Mouse (Mus musculus) liver, postnatal 0 days (tissue): ENCODE data around the gene Scamp2. TPM values are rescaled to one million over a fixed set of nuclear protein-coding genes. Genes with fewer than 3 reads are reported as not detected.
A peak's percentile ranks its signal among the peaks of the same experiment; 100 is the strongest.

Source experiments
- ATAC-seq: fragments of 200-750 bp; cut with Nextera tagmentation; 2 replicates; pipeline ENCODE4 v1.8.0; 2017; ENCODE audit warnings: mild to moderate bottlenecking, moderate library complexity
- DNase-seq: peaks from one replicate; pipeline ENCODE4 v3.0.0-alpha.2; 2016
- H3K27ac ChIP-seq: fragments of 300-500 bp; sonication (generic); 2 replicates; pipeline ENCODE4 v1.5.1; 2014; ENCODE audit warnings: antibody characterized with exemption, moderate library complexity, mild to moderate bottlenecking, low read depth
- H3K27me3 ChIP-seq: fragments of 300-500 bp; sonication (generic); 2 replicates; pipeline ENCODE4 v1.6.1; 2014; ENCODE audit warnings: low read length, control low read depth, mixed read lengths; ENCODE audit not compliant: insufficient read depth
- H3K36me3 ChIP-seq: fragments of 300-500 bp; sonication (generic); replicated peaks from 2 replicates; pipeline ENCODE4 v1.6.1; 2014; ENCODE audit warnings: mild to moderate bottlenecking, control low read depth, low read length, moderate library complexity, mixed read lengths; ENCODE audit not compliant: insufficient read depth
- H3K4me1 ChIP-seq: fragments of 300-500 bp; sonication (generic); 2 replicates; pipeline ENCODE4 v1.6.1; 2014; ENCODE audit warnings: antibody characterized with exemption, mild to moderate bottlenecking, control low read depth; ENCODE audit not compliant: insufficient read depth
- H3K4me2 ChIP-seq: fragments of 300-500 bp; sonication (generic); 2 replicates; pipeline ENCODE4 v1.6.1; 2014; ENCODE audit warnings: low read depth, mild to moderate bottlenecking, low read length, moderate library complexity, mixed read lengths
- H3K4me3 ChIP-seq: fragments of 300-500 bp; sonication (generic); 2 replicates; pipeline ENCODE4 v1.5.1; 2014; ENCODE audit warnings: low read depth, low read length
- H3K9ac ChIP-seq: fragments of 300-500 bp; sonication (generic); replicated peaks from 2 replicates; pipeline ENCODE4 v1.6.1; 2014; ENCODE audit warnings: mild to moderate bottlenecking, moderate library complexity
- H3K9me3 ChIP-seq: fragments of 300-500 bp; sonication (generic); 2 replicates; pipeline ENCODE4 v1.6.1; 2016; ENCODE audit warnings: mild to moderate bottlenecking, control low read depth, low read length, mixed read lengths
- CTCF ChIP-seq: sonication (generic); IDR thresholded peaks from 2 replicates; pipeline ENCODE4 v1.5.1; 2016; ENCODE audit warnings: antibody characterized with exemption, low read depth
- EP300 ChIP-seq: IDR thresholded peaks from 2 replicates; pipeline ENCODE4 v1.6.1; 2016; ENCODE audit warnings: antibody characterized with exemption, low read depth, mild to moderate bottlenecking
- WGBS: fragments of 180-500 bp; shearing (Covaris S2); extraction: QIAGEN DNeasy Blood & Tissue Kit; methylation state at CpG from one replicate; pipeline ENCODE4 v1.1.7; 2014; ENCODE audit not compliant: insufficient replicate concordance; 5-methylcytosine and 5-hydroxymethylcytosine counted together
- polyA plus RNA-seq: library from polyadenylated mRNA; unstranded; fragments of >200 nt; fragmentation: Nextera tagmentation; extraction: Ambion mirVana; gene quantifications from 2 replicates; pipeline ENCODE4 v1.2.1, GENCODE M21; 2015

The Scamp2 gene
- polyA plus RNA-seq, 1 experiment from 2014 or later = 31.2 TPM

DNA sequence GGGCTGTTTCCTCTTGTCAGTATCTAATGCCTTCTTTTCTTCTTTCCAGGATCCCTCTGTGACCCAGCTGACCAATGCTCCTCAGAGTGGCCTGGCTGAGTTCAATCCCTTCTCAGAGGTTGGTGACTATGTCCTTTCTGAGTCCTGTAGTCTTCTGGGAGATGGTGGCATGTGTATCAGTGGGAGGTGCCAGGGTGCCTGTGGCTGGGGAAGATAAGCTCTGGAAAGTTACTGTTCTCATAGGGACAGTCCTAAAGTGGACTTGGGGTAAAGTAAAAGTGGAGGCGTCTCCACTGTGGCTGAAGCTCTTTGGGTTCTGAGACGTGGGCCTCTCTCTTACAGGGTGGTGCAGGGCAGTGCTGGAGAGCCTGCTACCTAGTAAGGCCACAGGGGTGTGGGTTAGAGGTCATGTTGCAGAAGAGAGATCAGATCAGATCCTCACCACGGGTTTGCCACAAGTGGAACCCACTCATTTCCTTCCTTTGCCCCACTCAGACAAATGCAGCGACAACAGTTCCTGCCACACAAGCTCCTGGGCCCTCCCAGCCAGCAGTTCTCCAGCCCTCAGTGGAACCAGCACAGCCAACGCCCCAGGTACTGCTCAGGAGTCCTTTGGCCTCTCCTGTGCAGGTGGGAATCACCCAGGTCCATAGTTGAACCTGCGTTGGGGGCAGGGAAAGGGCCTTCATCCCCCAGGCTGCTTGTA is 16.6 kb downstream of the Scamp2 start:
- Histone ChIP-seq H3K27ac (no peak overlapping the region), H3K9ac (no peak overlapping the region), H3K36me3 (peaks cover 47% of the 10 kb centered on the region), H3K4me2 (no peak overlapping the region), H3K9me3 (no peaks in the 10 kb centered on the region), H3K27me3 (no peaks in the 10 kb centered on the region), H3K4me1 (peaks cover 5% of the 10 kb centered on the region; the same call in 1 of the 2 replicates), H3K4me3 (no peak overlapping the region)
- DNase-seq (no peak), ATAC-seq (peak; percentile 79)
- TF ChIP-seq EP300 (peak; percentile 24; the same call in 1 of the 2 replicates), CTCF (no peak)
- 39% methylated on average over 6 of the region's 6 CpGs for WGBS

- no peak for DNase-seq
- WGBS = 77% methylated on average over 3 of the region's 3 CpGs
- no peak for ATAC-seq
These were observed 24.2 kb downstream of the Scamp2 start for GRCm38 (mm10) chr9:57584991-57585390.

DNA sequence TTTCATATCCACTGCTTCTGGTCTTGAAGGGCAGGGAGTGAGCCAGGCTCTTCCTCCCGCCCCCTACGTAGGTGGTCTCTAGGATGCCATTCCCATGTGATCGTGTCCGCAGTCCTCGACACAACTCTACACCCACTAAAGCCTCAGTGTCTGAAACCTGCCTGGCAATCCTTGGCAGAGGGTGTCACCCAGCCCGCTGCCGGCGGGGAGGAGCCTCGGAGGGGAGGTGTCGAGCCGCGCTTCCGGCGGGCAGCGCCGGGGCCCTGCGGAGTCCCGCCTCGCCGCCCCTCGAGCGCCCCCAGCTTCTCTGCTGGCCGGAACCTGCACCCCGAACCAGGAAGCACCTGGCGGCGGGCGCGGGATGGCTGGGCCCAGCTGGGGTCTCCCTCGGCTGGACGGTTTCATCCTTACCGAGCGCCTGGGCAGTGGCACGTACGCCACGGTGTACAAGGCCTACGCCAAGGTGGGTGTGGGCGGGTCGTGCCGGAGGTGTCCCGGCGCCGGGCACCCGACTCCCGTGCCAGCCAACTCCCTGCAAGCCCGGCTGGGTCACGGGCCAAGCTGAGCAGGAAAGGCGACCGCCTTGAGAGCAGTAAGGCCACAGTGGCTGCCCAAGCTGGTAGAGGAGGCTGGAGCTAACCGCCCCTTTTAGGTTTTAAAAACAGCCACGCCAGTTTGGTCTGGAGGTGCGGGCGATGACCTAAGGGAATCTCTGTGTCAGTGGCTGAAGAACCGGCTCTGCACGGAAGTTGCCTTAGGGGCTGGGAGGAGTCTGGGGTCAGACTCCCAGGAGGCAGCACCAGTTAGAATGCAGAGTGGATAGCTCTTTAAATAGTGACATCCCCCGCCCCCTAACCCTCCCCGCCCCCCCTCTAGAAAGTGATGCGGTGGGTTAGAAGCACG is 28.7 kb downstream of the Scamp2 start, which contains the start of gene Ulk3:
Ulk3 (plus strand) TSS at position 229 of the 903 bp plus-strand sequence.
- H3K4me1 ChIP-seq = peaks cover 12% of the 10 kb centered on the region
- TF ChIP-seq EP300 (no peak), CTCF (peak; percentile 41)
- no peaks in the 10 kb centered on the region for H3K27me3 ChIP-seq
- H3K4me3 ChIP-seq = peak within 1 kb of the TSS; percentile 72
- H3K4me2 ChIP-seq = peak within 1 kb of the TSS; percentile 96
- no peaks in the 10 kb centered on the region for H3K9me3 ChIP-seq
- H3K27ac ChIP-seq = peak within 1 kb of the TSS; percentile 85
- WGBS = under 1% methylated on average over 58 of the region's 58 CpGs
- DNase-seq = peak; percentile 85
- peak; percentile 84 for ATAC-seq
- H3K36me3 ChIP-seq = peaks cover 33% of the 10 kb centered on the region
- H3K9ac ChIP-seq = peak within 1 kb of the TSS; percentile 70

More at GRCm38 (mm10) chr9:57584991-57585390, 24.2 kb downstream of the Scamp2 start:
- H3K27me3 ChIP-seq = no peaks in the 10 kb centered on the region
- H3K4me2 ChIP-seq = no peak overlapping the region
- TF ChIP-seq EP300 (no peak), CTCF (no peak)
- H3K27ac ChIP-seq = no peak overlapping the region
- peaks cover 65% of the 10 kb centered on the region for H3K36me3 ChIP-seq
- H3K9ac ChIP-seq = no peak overlapping the region
- H3K4me3 ChIP-seq = no peak overlapping the region
- H3K9me3 ChIP-seq = no peaks in the 10 kb centered on the region
- H3K4me1 ChIP-seq = peaks cover 8% of the 10 kb centered on the region

DNA sequence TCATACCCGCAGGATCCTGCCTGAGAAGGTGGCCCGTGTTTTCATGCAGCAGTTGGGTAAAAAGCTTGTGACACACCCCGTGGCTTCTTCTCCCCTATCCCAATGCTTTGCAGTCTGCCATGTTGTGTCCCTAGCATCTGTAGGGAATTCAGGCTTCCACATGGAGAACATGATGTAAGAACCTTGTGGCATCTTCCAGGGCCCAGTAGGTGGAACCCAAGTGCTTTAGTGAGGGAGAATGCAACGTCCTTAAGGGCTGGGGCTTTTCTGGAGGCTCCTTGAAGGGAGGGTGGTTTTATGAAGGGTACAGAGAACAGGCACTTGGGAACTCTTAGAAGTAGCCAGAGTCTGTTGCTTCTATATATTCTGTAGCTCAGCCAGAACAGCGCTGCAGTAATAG is 30.0 kb downstream of the Scamp2 start:
- Histone ChIP-seq H3K4me3 (no peak overlapping the region), H3K36me3 (peaks cover 37% of the 10 kb centered on the region)
- DNase-seq = no peak

GRCm38 (mm10) chr9:57593454-57594173 is 32.9 kb downstream of the Scamp2 start:
- peaks cover 21% of the 10 kb centered on the region; the same call in 1 of the 2 replicates for H3K36me3 ChIP-seq

More for the DNA sequence above, 30.0 kb downstream of the Scamp2 start:
- Histone ChIP-seq H3K4me2 (no peak overlapping the region), H3K4me1 (peaks cover 12% of the 10 kb centered on the region), H3K9ac (no peak overlapping the region), H3K27ac (no peak overlapping the region), H3K27me3 (no peaks in the 10 kb centered on the region), H3K9me3 (no peaks in the 10 kb centered on the region)
- 51% methylated on average over 5 of the region's 5 CpGs for WGBS
- ATAC-seq = no peak
- TF ChIP-seq EP300 = no peak
- peak; percentile 47 for TF ChIP-seq CTCF

GRCm38 (mm10) chr9:57594174-57594509 is 33.4 kb downstream of the Scamp2 start:
- H3K27me3 ChIP-seq = no peaks in the 10 kb centered on the region
- TF ChIP-seq EP300 (no peak), CTCF (no peak)
- 71% methylated on average over 9 of the region's 9 CpGs for WGBS
- ATAC-seq (no peak), DNase-seq (no peak)
- peaks cover 6% of the 10 kb centered on the region for H3K4me1 ChIP-seq
- H3K4me3 ChIP-seq = no peak overlapping the region
- no peaks in the 10 kb centered on the region for H3K9me3 ChIP-seq
- H3K9ac ChIP-seq = no peak overlapping the region
- no peak overlapping the region for H3K27ac ChIP-seq
- peaks cover 21% of the 10 kb centered on the region; the same call in 1 of the 2 replicates for H3K36me3 ChIP-seq
- no peak overlapping the region for H3K4me2 ChIP-seq

More at GRCm38 (mm10) chr9:57593454-57594173, 32.9 kb downstream of the Scamp2 start:
- Histone ChIP-seq H3K9ac (no peak overlapping the region), H3K4me1 (peaks cover 11% of the 10 kb centered on the region), H3K27me3 (no peaks in the 10 kb centered on the region), H3K9me3 (no peaks in the 10 kb centered on the region), H3K4me3 (no peak overlapping the region), H3K27ac (no peak overlapping the region), H3K4me2 (no peak overlapping the region)
- WGBS = 62% methylated on average over 12 of the region's 12 CpGs
- TF ChIP-seq EP300 (no peak), CTCF (no peak)
- ATAC-seq = no peak
- DNase-seq = peak; percentile 36
